Mouse (Mus musculus) granulocyte monocyte progenitor cell, adult 5-6 weeks (primary cell): ENCODE measurements around the gene Ppp1r2. TPM values are rescaled to one million over a fixed set of nuclear protein-coding genes. Genes with fewer than 3 reads are reported as not detected.

Source experiments
- total RNA-seq, 2 experiments: library from RNA; stranded (forward) in 1 of 2; stranded (reverse) in 1 of 2; fragments of 200-712, 200-1000 nt in 1 of 2; fragments of >200 nt in 1 of 2; fragmentation: Nextera tagmentation in 1 of 2; gene quantifications; 2 replicates each; pipeline ENCODE4 v1.2.3; 2014 to 2017

Ppp1r2 gene
- total RNA-seq, 2 experiments from 2014 or later, result 34.2 to 56.4 TPM

Other genes starting within 250 kb of the Ppp1r2 start
- gene Xxylt1, start 193.8 kb downstream of the Ppp1r2 start, total RNA-seq (2014; fragmentation: Nextera tagmentation), result 14.7 and 32.6 TPM in 2 replicates
- gene Xxylt1, start 193.8 kb downstream of the Ppp1r2 start, total RNA-seq (2017), result 12.2 and 15.3 TPM in 2 replicates
- 22.0 and 23.9 TPM in 2 replicates for gene Acap2, start 74.0 kb downstream of the Ppp1r2 start, total RNA-seq (2014; fragmentation: Nextera tagmentation)
- gene Acap2, start 74.0 kb downstream of the Ppp1r2 start, total RNA-seq (2017), result 38.1 and 41.7 TPM in 2 replicates
- not detected in 2 replicates for gene Apod, start 39.5 kb upstream of the Ppp1r2 start, total RNA-seq (2014; fragmentation: Nextera tagmentation)
- gene Apod, start 39.5 kb upstream of the Ppp1r2 start, total RNA-seq (2017), result not detected in 2 replicates
- gene Bdh1, start 147.0 kb upstream of the Ppp1r2 start, total RNA-seq (2014; fragmentation: Nextera tagmentation), result 0.34 and 0.56 TPM in 2 replicates
- gene Bdh1, start 147.0 kb upstream of the Ppp1r2 start, total RNA-seq (2017), result 0.78 and 2.9 TPM in 2 replicates